Mouse (Mus musculus): ENCODE measurements around the gene Gm20814. TPM values are rescaled to one million over a fixed set of nuclear protein-coding genes. Genes with fewer than 3 reads are reported as not detected.

Gm20814 gene
- not detected for polyA plus RNA-seq (2014; fragmentation: Illumina TruSeq; extraction: RNeasy Lipid Tissue Mini Kit (QIAGEN cat#74804); ENCODE audit: low read depth, low replicate concordance)

DNA sequence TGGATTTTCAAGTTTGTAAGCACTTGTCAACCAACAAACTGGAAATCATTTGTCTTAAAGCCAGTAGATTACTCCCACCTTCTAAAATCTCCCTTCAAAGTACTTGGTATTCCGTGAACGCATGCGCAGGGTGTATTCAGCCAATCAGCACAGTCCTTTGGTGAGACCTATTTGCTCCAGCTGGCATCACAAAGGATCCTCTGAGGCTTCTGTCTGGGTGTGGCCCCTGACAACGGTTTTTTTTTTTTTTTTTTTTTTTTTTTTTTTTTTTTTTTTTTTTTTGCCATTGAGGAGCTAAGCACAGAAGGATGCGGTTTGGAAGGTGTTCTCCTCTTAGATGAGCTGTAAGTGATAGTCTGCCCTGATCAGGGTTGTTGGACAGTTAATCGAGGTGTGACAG is at the start of gene Gm20814:
Gene Gm20814 (plus strand): TSS at position 301 of the 400 bp plus-strand sequence.

Data from testis, adult 10 weeks (tissue).